Mouse (Mus musculus): ENCODE results near the gene Nrap.

GRCm38 (mm10) chr19:56336826-56337225 lies 53.0 kb downstream of the Nrap start:
- TF ChIP-seq CTCF (IDR thresholded peaks at IDR 0.05; ENCODE audit: low read depth, low read length) (no peak), POLR2A (IDR thresholded peaks at IDR 0.05; ENCODE audit: borderline replicate concordance, low read depth, low read length) (no peak)

All from bone marrow macrophage, adult 2 months (primary cell).